Mouse (Mus musculus): ENCODE results near the gene 1810010D01Rik.

The 1810010D01Rik gene

DNA sequence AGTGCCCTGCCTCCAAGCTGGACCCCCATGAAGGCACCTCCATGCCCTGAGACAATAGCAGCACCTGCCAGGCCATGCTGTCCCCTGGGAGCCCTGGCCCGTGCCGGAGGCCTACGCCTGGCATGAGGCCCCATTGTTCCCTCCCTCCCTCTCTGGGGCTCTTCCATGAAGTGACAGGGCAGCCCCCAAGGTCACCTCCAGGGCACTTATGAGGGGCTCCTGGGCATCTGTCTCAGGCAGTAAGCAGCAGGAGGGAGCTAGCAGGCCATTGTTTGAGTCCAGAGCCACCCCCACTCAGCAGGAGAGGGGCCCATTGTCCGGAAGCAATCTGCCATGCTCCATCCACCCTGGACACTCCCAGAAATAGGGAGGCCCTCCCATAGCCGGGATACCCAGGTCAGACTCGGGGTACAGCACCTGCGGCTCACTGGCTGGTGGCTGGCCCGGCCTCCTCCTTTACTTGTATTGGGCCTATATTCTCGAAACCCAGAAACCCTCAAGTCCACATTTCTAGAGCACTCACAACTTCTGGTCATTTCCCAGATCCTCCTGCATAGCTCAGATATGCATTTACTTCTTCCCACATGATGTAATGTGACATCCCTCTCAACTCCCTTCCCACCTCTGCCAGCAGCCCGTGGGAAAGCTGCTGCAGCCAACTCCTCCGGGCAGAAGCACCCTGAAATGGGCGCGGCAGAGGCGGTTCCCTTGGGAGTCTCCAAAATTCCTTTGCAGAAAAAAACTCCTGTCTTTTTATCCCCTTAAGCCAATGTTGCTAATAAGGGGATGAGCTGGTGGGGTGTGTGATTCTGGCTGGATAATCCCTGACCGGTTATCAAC, 30.9 kb downstream of the 1810010D01Rik start:
- no peak for DNase-seq (ENCODE audit: low spot score in 2 of 2)

DNA sequence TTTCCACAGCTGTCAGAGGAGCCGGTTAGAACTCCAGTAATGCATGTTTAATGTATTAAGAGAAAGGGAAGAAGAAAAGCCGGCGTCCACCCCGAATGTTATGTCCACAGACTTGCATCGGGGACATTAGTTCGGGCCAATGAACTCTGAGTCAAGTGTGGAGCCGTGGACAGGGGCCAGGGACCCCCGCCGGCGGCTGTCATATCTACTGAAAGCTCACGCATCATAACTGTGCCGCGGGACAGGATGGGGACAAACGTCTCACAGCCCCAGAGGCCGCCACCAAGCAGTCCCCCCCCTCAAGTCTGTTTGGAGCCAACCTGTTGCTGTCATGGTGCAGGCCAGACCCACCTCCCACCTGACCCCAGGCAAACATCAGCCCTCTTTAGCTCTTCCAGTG, 34.4 kb downstream of the 1810010D01Rik start:
- DNase-seq (ENCODE audit: low spot score in 2 of 2): no peak

DNA sequence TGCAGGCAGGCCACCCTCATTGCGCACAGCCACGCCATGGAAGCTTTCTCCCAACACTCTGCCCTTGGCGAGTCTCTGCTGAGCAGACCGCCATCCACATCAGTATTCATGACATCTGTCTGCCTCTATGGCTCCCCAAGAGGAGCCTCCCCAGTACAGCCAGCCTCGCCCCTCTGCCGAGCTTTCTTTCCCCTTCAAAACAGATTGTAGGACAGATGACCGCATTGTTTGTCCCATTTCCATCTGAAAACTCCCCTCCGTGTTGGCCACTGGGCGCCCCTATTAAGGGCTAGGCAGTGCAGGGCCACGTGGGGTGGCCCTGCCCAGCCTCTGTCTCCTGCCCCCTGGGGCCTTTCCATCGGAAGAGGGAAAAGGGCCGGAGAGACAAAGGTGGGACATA, 34.8 kb downstream of the 1810010D01Rik start:
- no peak for DNase-seq (ENCODE audit: low spot score in 2 of 2)

DNA sequence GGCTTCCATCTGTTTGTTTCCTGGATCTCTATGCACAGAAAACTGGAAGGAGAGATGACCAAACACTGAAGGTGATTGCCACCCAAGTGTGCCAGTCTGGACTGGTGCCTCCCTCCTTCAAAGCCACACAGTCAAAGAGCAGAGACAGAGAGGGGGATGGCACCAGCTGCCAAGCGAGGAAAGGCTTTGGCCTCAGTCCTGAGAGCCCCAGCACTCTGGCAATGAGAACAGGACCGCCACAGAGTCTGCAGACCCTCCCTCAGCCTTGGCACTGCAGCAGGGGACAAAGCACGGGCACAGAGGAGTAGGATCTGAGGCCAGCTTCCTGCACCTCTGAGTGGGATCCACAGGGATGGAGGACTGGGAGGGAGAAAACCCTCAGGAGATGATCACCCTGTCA, 38.2 kb downstream of the 1810010D01Rik start:
- DNase-seq (ENCODE audit: low spot score in 2 of 2): no peak

GRCm38 (mm10) chr7:145159283-145160240, 48.4 kb downstream of the 1810010D01Rik start:
- no peak for DNase-seq (ENCODE audit: low spot score in 2 of 2)
